Mouse (Mus musculus): Measurements from ENCODE around the gene Mxra7. TPM values are rescaled to one million over a fixed set of nuclear protein-coding genes. Genes with fewer than 3 reads are reported as not detected.

Gene Mxra7
- polyA plus RNA-seq, 1 experiment, result 126 TPM

- Histone ChIP-seq H3ac (ENCODE audit: control insufficient read depth, insufficient read length) (no peak overlapping the region), H3K4me3 (no peak overlapping the region), H3K79me2 (ENCODE audit: control insufficient read depth, insufficient read depth) (peaks cover 85% of the 10 kb centered on the region), H3K36me3 (ENCODE audit: control insufficient read depth, insufficient read depth) (no peaks in the 10 kb centered on the region), H3K27me3 (ENCODE audit: control insufficient read depth, insufficient read depth, insufficient read length) (no peaks in the 10 kb centered on the region), H3K4me2 (ENCODE audit: low read depth) (peak overlapping the region; percentile 69)
- peak; percentile 13 for TF ChIP-seq POLR2A (IDR thresholded peaks at IDR 0.05; ENCODE audit: insufficient read length, low read depth)
- TF ChIP-seq MYOD1 (IDR thresholded peaks at IDR 0.05; ENCODE audit: control insufficient read depth in 1 of 3, insufficient read length in 2 of 3, low read depth in 2 of 3), result peak in 1 of 3 experiments; percentile 3
- no peak for TF ChIP-seq TCF3 (IDR thresholded peaks at IDR 0.05; ENCODE audit: insufficient read length, low read depth)
Measured at GRCm38 (mm10) chr11:116821057-116821940, 6.5 kb downstream of the Mxra7 start.

- no peaks in the 10 kb centered on the region for H3K27me3 ChIP-seq (ENCODE audit: control insufficient read depth, insufficient read depth, insufficient read length)
- H3ac ChIP-seq (ENCODE audit: control insufficient read depth, insufficient read length), result no peak overlapping the region
- peak overlapping the region; percentile 69 for H3K4me2 ChIP-seq (ENCODE audit: low read depth)
- H3K36me3 ChIP-seq (ENCODE audit: control insufficient read depth, insufficient read depth), result no peaks in the 10 kb centered on the region
- H3K4me3 ChIP-seq, result no peak overlapping the region
- TF ChIP-seq MYOG (IDR thresholded peaks at IDR 0.05; ENCODE audit: control insufficient read depth in 1 of 3, insufficient read depth in 1 of 3, insufficient read length in 2 of 3, low read depth in 2 of 3) (peak; percentile 29 to 70 (median 53)), MYOD1 (IDR thresholded peaks at IDR 0.05; ENCODE audit: control insufficient read depth in 1 of 3, insufficient read length in 2 of 3, low read depth in 2 of 3) (peak; percentile 37 to 74 (median 66)), CEBPB (IDR thresholded peaks at IDR 0.05; ENCODE audit: insufficient read depth, poor library complexity, severe bottlenecking) (no peak), USF1 (IDR thresholded peaks at IDR 0.05; ENCODE audit: low read depth) (no peak), SRF (IDR thresholded peaks at IDR 0.05; ENCODE audit: control insufficient read depth, insufficient read length, low read depth) (no peak), E2F4 (IDR thresholded peaks at IDR 0.05; ENCODE audit: insufficient read depth) (no peak), TCF12 (IDR thresholded peaks at IDR 0.05; ENCODE audit: insufficient read depth, poor library complexity, severe bottlenecking) (peak; percentile 16), POLR2A (IDR thresholded peaks at IDR 0.05; ENCODE audit: insufficient read length, low read depth) (no peak), MAX (IDR thresholded peaks at IDR 0.05; ENCODE audit: low read depth) (no peak), POLR2AphosphoS2 (IDR thresholded peaks at IDR 0.05; ENCODE audit: insufficient read length, low read depth) (no peak)
- H3K79me2 ChIP-seq (ENCODE audit: control insufficient read depth, insufficient read depth), result peaks cover 88% of the 10 kb centered on the region
Measured at GRCm38 (mm10) chr11:116819932-116820593, 7.8 kb downstream of the Mxra7 start.

DNA sequence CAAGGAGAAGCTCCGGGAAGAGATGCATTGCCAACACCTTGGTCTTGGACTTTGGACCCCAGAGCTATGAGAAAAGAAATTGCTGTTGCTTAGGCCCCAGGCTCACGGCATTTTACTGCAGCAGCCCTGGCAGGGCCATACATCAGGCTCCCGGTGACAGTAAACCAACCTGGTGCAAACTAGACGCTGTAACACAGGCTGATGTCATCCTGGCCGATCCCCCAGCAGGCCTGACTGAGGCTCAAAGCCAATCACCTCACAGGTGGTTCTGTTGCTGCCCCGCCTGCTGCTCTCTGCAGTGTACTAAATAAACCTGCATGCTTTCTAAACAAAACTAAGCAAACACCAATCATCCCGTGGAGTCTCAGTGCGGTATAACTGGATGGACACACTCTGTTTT is 9.1 kb downstream of the Mxra7 start:
- H3K4me2 ChIP-seq (ENCODE audit: low read depth), result no peak overlapping the region
- no peak for TF ChIP-seq REST (IDR thresholded peaks at IDR 0.05; ENCODE audit: insufficient read depth, insufficient read length)
- H3ac ChIP-seq (ENCODE audit: control insufficient read depth, insufficient read length), result no peak overlapping the region
- H3K4me3 ChIP-seq, result no peak overlapping the region
- no peaks in the 10 kb centered on the region for H3K27me3 ChIP-seq (ENCODE audit: control insufficient read depth, insufficient read depth, insufficient read length)
- peaks cover 74% of the 10 kb centered on the region for H3K79me2 ChIP-seq (ENCODE audit: control insufficient read depth, insufficient read depth)
- H3K36me3 ChIP-seq (ENCODE audit: control insufficient read depth, insufficient read depth), result no peaks in the 10 kb centered on the region

DNA sequence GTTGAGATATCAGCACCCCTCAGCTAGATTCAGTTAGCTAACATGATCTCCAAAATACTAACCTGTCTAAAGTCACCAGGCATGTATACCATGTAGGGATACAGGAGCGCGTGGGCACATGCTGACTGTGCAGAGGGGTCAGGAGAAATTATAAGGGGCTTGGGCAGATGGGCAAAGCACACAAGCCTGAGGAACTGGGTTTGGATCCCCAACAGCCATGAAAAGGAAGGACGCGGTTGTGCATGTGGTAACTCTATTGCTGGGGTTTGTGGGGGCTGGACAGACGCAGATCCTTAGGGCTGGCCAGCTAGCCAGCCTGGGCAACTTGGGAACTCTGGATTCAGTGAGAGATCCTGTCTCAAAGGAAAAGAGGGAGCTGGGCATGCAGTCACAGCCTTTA is 10.3 kb downstream of the Mxra7 start:
- Histone ChIP-seq H3K79me2 (ENCODE audit: control insufficient read depth, insufficient read depth) (peaks cover 68% of the 10 kb centered on the region), H3K36me3 (ENCODE audit: control insufficient read depth, insufficient read depth) (no peaks in the 10 kb centered on the region), H3K4me3 (no peak overlapping the region), H3K27me3 (ENCODE audit: control insufficient read depth, insufficient read depth, insufficient read length) (no peaks in the 10 kb centered on the region), H3K4me2 (ENCODE audit: low read depth) (peak overlapping the region; percentile 73), H3ac (ENCODE audit: control insufficient read depth, insufficient read length) (no peak overlapping the region)
- TF ChIP-seq MYOD1 (IDR thresholded peaks at IDR 0.05; ENCODE audit: control insufficient read depth in 1 of 3, insufficient read length in 2 of 3, low read depth in 2 of 3), result no peak

- no peak overlapping the region for H3K4me3 ChIP-seq
- peak overlapping the region; percentile 73 for H3K4me2 ChIP-seq (ENCODE audit: low read depth)
- H3K27me3 ChIP-seq (ENCODE audit: control insufficient read depth, insufficient read depth, insufficient read length), result no peaks in the 10 kb centered on the region
- H3K79me2 ChIP-seq (ENCODE audit: control insufficient read depth, insufficient read depth), result peaks cover 60% of the 10 kb centered on the region
- H3K36me3 ChIP-seq (ENCODE audit: control insufficient read depth, insufficient read depth), result no peaks in the 10 kb centered on the region
- H3ac ChIP-seq (ENCODE audit: control insufficient read depth, insufficient read length), result no peak overlapping the region
- TF ChIP-seq TCF3 (IDR thresholded peaks at IDR 0.05; ENCODE audit: insufficient read length, low read depth) (no peak), POLR2A (IDR thresholded peaks at IDR 0.05; ENCODE audit: insufficient read length, low read depth) (peak; percentile 26), SRF (IDR thresholded peaks at IDR 0.05; ENCODE audit: control insufficient read depth, insufficient read length, low read depth) (no peak), POLR2AphosphoS2 (IDR thresholded peaks at IDR 0.05; ENCODE audit: insufficient read length, low read depth) (peak; percentile 11), CEBPB (IDR thresholded peaks at IDR 0.05; ENCODE audit: insufficient read depth, poor library complexity, severe bottlenecking) (no peak), USF1 (IDR thresholded peaks at IDR 0.05; ENCODE audit: low read depth) (peak; percentile 94), E2F4 (IDR thresholded peaks at IDR 0.05; ENCODE audit: insufficient read depth) (no peak), MYOD1 (IDR thresholded peaks at IDR 0.05; ENCODE audit: control insufficient read depth in 1 of 3, insufficient read length in 2 of 3, low read depth in 2 of 3) (peak in 1 of 3 experiments; percentile 56), MAX (IDR thresholded peaks at IDR 0.05; ENCODE audit: low read depth) (peak; percentile 45), REST (IDR thresholded peaks at IDR 0.05; ENCODE audit: insufficient read depth, insufficient read length) (no peak), TCF12 (IDR thresholded peaks at IDR 0.05; ENCODE audit: insufficient read depth, poor library complexity, severe bottlenecking) (no peak), MYOG (IDR thresholded peaks at IDR 0.05; ENCODE audit: control insufficient read depth in 1 of 3, insufficient read depth in 1 of 3, insufficient read length in 2 of 3, low read depth in 2 of 3) (peak in 1 of 3 experiments; percentile 34)
Measured at GRCm38 (mm10) chr11:116816769-116817168, 11.1 kb downstream of the Mxra7 start.
